Mouse (Mus musculus) layer of hippocampus, postnatal 10 days (tissue): Measurements from ENCODE around the gene Nrxn1. TPM values are rescaled to one million over a fixed set of nuclear protein-coding genes. Genes with fewer than 3 reads are reported as not detected.

Experiments
- DNase-seq, 2 experiments: peaks; one replicate each; pipeline ENCODE4 v3.0.0; 2021; ENCODE audit warnings: low spot score in 2 of 2
- microRNA-seq, 2 experiments: library from miRNA; unstranded; fragments of <30 nt; microRNA quantifications; one replicate each; pipeline ENCODE4 v1.2.0; 2021
- total RNA-seq, 2 experiments: library from RNA; stranded (reverse); gene quantifications; 2 replicates each; pipeline ENCODE4 v1.2.3; 2021

Gene Nrxn1
- total RNA-seq, 2 experiments from 2014 or later: 525 to 620 TPM

- DNase-seq: no peak
Observed at GRCm38 (mm10) chr17:90094999-90095398, 997.9 kb downstream of the Nrxn1 start.

DNA sequence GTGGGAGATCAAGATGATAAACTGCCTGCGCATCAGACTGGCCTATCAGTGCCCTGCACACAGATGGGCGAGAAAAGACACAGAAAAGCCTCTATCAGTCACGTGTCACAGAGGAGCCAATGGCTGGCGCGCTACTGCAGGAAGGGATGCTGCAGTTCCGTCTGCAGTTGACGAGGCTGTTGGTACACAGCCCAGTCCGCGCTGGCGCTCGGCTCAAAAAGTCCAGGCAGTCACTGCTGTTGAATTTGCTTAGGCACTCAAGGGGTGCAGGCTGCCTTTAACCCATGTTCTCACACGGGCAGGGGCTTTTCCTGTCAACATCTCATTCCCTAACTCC lies 1004.6 kb downstream of the Nrxn1 start:
- peak; percentile 83 to 88 for DNase-seq

- DNase-seq: no peak
Observed at GRCm38 (mm10) chr17:90087616-90088313, 1005.1 kb downstream of the Nrxn1 start.

DNA sequence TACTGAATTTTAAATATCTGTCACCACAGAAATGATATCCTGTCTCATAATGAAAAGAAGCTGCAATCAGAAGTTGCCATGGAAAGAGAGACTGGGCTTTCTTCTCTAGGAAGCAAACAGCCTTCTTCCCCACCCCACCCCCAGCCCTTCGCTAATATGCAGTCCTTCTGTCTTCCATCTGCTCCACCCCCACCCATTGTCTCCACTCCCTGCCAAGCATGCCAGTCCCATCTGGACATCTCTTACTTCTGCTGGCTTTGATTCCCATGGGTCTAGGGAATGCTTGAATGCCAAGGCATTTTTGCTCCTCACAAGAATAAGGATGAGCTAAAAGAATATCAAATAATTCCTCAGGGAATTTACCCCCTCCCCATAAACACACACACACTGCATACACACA lies 1006.0 kb downstream of the Nrxn1 start:
- peak; percentile 57 to 67 for DNase-seq

DNA sequence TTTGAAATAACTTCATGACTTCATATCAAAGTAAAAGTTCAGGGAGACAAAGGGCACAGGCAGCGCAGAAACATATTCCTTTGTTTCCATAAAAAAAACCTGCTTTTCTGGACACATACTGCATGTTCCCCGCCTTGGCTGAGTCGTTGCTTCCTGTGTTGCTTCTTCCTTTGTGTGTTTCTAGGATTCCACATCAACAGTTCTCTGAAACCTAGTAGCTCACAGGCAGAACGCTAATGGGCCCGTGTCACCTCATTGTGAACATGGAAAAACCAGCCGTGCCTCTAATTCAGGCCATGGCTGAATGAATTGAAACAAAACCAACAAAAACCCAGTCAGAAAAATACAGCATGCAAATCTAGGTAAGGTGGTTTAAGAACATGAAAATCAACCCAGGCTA lies 1013.9 kb downstream of the Nrxn1 start:
- no peak for DNase-seq

GRCm38 (mm10) chr17:90078488-90078887 lies 1014.4 kb downstream of the Nrxn1 start:
- DNase-seq: no peak

DNA sequence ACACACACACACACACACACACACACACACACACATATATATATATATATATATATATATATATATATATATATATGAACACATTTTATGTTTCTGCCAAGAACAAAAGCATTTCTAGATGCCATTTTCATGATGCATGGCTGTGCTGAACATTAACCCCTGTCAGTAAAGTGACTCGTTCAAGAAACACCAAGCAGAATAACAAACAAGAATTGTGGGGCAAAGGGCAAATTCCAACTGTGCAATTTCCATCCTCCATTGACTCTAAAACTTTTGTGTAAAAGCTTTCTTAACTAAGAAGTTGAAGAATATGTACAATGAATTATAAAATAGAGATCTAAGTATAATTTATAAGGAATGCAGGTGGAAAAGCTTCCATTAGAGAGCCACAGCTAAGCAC lies 1030.0 kb downstream of the Nrxn1 start:
- DNase-seq: no peak

DNA sequence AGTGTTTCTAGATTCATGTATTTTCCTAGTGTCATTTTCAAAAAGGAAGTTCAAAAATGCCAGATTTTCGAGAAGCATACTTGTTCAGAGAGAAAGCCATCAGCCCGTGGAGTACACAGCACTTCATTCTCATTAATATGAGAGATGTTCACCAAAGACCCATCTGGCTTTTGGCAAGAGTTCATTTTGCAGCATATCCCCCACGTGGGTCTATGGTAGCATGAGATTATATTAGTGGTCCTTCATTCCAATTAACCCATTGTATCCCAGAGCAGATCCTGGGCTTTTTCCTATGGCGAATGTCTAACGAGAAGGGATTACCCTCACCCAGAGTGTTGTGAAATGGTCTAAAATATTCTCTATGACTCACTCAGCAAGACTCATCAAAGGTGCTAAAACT lies 1032.0 kb downstream of the Nrxn1 start:
- DNase-seq: peak in 1 of 2 experiments; percentile 23

DNA sequence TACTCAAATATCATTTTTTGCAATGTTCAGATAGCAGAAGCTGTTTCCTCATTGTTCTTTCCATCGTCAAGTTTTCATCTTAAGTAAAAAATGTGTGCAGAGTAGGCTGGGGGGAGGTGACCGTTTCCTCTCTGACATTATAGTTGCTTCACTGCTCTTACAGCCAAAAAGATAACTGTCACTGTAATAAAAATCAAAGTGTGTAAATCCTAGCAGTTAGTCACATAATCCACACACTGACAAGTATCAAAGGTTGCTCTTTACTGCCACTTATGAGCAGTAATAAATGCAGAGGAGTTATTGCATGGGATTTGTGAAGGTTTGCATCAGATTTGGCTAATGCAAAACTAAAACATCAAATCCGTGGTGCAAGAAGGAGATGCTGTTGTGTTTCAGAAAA lies 1032.7 kb downstream of the Nrxn1 start:
- no peak for DNase-seq

GRCm38 (mm10) chr17:90059320-90060111 lies 1033.4 kb downstream of the Nrxn1 start:
- no peak for DNase-seq

DNA sequence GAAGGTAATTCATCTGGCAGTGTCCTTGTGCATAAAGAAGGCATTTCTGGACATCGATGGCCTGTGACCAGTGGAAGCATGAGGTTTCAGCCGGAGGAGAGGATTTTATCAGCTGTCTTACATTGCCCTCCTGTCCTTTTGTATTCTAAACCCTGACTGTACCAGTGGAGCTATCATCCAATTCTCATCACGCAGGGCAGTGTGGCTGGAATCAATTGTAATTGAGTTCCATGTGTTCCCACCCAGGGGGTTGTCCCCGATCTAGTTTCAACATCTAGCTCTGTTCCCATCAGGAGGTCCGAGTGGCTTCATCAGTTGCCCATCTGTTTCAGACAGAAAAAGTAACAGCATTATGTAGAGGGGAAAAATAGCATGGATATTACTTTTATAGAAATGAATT lies 1038.6 kb downstream of the Nrxn1 start:
- no peak for DNase-seq

DNA sequence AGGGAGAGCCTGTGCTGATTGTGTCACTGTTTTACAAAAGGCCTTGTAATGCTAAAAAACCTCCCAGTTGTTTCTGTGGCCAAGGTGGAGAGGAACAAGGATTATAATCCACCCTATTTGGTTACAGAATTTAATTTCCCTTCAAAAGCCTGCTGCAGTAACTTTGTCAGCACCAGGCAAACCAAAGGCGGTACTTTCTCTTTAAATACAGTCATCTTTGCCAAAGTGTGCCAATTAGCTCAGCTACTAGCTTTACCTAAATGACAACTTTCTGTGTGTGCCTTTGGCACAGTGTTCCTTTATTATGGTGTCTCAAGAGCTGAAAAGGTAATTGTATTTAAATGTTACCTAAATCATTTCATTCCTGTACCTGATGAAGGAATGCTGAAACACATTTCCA lies 1053.6 kb downstream of the Nrxn1 start:
- DNase-seq: no peak

- DNase-seq: no peak
Observed at GRCm38 (mm10) chr17:90032416-90032815, 1060.5 kb downstream of the Nrxn1 start.

- DNase-seq: no peak
Observed at GRCm38 (mm10) chr17:90016636-90017035, 1076.2 kb downstream of the Nrxn1 start.

DNA sequence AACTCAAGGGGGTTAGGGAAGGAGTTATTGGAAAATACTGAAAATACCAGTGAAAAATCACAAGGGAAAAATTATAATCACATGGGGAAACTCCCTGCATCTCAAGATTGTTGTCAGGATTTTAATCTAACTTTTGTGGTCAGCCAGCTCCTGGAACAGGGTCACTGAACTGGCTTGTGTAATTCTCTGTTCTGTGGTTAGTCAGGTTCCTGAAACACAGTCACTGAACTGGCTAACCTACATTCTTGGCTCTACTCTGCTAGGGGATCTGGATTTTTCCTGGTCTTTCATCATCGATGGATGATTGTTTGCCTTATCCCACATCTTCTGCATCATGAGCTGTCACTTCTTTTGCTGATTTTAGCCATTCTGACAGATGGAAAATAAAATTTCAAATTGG lies 1081.1 kb downstream of the Nrxn1 start:
- DNase-seq: no peak

GRCm38 (mm10) chr17:90007438-90008109 lies 1085.3 kb downstream of the Nrxn1 start:
- DNase-seq: peak; percentile 13 to 33

- DNase-seq: no peak
Observed at GRCm38 (mm10) chr17:89990651-89991050, 1102.2 kb downstream of the Nrxn1 start.

Small RNA genes within 50 kb of the gene (microRNA-seq; reads per million reads assigned to microRNA genes)
- gene Gm24510 (0 reads per million in 2 experiments), gene Gm27475 (0 reads per million in 2 experiments), gene Gm47307 (0 reads per million in 2 experiments)
